Mouse (Mus musculus): ENCODE results near the gene Ralgps1. TPM values are rescaled to one million over a fixed set of nuclear protein-coding genes. Genes with fewer than 3 reads are reported as not detected.

Gene Ralgps1
- polyA plus RNA-seq (2012; ENCODE audit: insufficient read depth, insufficient read length, missing spikeins): 1.1 and 1.5 TPM in 2 replicates

GRCm38 (mm10) chr2:33370777-33371647 lies at the start of gene Ralgps1:
TSS of gene Ralgps1 (minus strand) at chr2:33371486.
- peak within 1 kb of the TSS; percentile 29; the same call in 1 of the 2 replicates for H3K27ac ChIP-seq (replicated peaks; ENCODE audit: low read depth, low read length)
- peak within 1 kb of the TSS; percentile 71 for H3K4me3 ChIP-seq (ENCODE audit: insufficient read depth, low read depth, low read length)
- H3K4me1 ChIP-seq (ENCODE audit: control insufficient read depth, insufficient read depth, insufficient read length, low read length): peaks cover 4% of the 10 kb centered on the region; the same call in 1 of the 2 replicates

DNA sequence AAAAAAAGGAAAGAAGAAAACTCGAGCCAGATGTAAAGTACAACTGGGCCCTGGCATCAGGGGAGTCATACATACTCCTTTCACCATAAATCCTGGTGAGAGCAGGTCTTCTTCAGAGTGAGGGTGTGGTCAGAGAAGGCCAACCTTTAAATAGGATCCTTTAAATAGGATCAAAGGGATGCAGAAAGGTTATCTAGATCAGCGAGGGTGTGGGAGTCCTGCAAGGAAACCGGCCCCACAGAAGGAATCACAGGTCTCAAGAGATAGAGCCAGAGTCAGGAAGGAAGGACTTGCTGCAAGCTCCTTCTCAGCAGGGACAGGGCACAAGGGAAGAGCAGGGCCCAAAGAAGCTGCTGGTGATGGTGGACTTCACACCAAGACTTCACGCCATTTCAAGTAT lies 46.2 kb upstream of the Ralgps1 start:
- no peaks in the 10 kb centered on the region for H3K4me1 ChIP-seq (ENCODE audit: control insufficient read depth, insufficient read depth, insufficient read length, low read length)
- H3K27ac ChIP-seq (replicated peaks; ENCODE audit: low read depth, low read length): no peak overlapping the region
- no peak overlapping the region for H3K4me3 ChIP-seq (ENCODE audit: insufficient read depth, low read depth, low read length)

DNA sequence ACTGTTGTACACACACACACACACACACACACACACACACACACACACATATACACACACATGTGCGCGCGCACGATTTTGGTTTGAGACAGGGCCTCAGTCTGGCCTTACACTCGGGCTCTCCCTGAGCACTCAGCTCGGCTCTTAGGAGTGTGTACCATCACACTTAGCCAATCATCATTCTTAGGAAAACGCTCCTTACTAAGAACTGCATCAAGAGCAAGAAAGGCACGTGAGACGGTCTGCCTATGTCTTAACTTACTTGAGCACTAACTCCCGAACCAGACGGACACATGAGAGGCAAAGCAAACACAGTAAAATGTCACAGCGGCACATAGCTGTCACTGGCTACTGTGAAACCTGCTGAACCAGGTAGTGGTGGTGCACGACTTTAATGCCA lies 42.7 kb upstream of the Ralgps1 start:
- H3K27ac ChIP-seq (replicated peaks; ENCODE audit: low read depth, low read length): no peak overlapping the region
- H3K4me3 ChIP-seq (ENCODE audit: insufficient read depth, low read depth, low read length): no peak overlapping the region
- no peaks in the 10 kb centered on the region for H3K4me1 ChIP-seq (ENCODE audit: control insufficient read depth, insufficient read depth, insufficient read length, low read length)

DNA sequence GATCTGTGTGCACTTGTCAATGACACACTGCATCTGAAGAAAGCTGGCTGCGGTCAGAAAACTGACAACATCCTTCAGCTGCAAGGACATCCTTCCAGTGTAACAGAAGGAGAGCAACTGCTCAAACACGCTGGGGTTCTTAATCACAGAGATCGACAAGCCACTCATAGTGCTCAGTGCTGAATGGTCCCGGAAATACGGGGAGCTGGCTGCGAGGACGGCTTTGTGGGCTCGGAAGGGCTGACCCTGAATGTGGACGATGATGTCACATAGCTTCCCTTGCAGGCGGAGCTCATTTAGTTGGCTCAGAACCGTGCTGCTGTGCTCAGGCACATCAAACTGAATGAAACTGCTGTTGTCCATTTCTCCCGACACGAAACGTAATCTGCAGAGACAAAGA lies 40.8 kb upstream of the Ralgps1 start:
- no peak overlapping the region for H3K27ac ChIP-seq (replicated peaks; ENCODE audit: low read depth, low read length)
- H3K4me3 ChIP-seq (ENCODE audit: insufficient read depth, low read depth, low read length): no peak overlapping the region
- H3K4me1 ChIP-seq (ENCODE audit: control insufficient read depth, insufficient read depth, insufficient read length, low read length): no peaks in the 10 kb centered on the region

- no peak overlapping the region for H3K4me3 ChIP-seq (ENCODE audit: insufficient read depth, low read depth, low read length)
- no peak overlapping the region for H3K27ac ChIP-seq (replicated peaks; ENCODE audit: low read depth, low read length)
- no peaks in the 10 kb centered on the region; the same call in 1 of the 2 replicates for H3K4me1 ChIP-seq (ENCODE audit: control insufficient read depth, insufficient read depth, insufficient read length, low read length)
Observed at GRCm38 (mm10) chr2:33403511-33404003, 32.3 kb upstream of the Ralgps1 start.

DNA sequence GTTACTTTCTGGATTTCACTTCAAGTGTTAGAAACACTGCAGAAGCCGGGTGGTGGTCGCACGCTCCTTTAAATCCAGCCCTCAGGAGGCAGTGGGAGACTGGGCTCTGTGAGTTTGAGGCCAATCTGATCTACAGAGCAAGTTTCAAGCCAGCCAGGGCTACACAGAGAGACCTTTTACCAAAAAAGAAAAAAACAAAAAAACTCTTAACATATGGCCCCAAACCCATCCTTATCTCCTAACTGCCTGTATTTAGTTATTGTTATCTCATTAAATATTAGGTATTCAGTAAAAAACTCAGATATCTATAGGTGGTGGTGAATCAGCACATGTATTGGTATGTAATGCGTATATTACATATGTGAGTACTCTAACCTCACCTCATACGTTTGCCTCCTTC lies 31.4 kb upstream of the Ralgps1 start:
- H3K4me3 ChIP-seq (ENCODE audit: insufficient read depth, low read depth, low read length): no peak overlapping the region
- no peaks in the 10 kb centered on the region; the same call in 1 of the 2 replicates for H3K4me1 ChIP-seq (ENCODE audit: control insufficient read depth, insufficient read depth, insufficient read length, low read length)
- no peak overlapping the region for H3K27ac ChIP-seq (replicated peaks; ENCODE audit: low read depth, low read length)

DNA sequence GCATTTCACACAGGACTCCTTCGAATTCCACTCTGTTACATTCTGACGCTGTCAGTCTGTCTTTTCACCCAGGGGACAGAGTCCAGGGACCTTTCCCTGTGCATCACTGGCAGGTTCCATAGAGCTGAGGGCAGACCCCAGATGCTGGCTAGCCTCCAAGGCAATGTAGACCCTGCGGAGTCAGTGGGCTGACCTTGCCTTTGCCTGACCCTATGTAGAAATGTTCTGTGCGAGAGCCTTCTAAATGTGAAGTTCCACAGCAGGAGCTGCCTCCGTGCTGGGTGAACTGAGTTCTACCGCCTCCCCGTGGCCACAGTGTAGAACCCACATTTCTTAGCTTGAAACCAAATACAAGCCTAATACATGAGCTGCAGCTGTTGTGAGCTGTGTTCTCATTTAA lies 30.9 kb upstream of the Ralgps1 start:
- H3K27ac ChIP-seq (replicated peaks; ENCODE audit: low read depth, low read length): no peak overlapping the region
- H3K4me3 ChIP-seq (ENCODE audit: insufficient read depth, low read depth, low read length): no peak overlapping the region
- no peaks in the 10 kb centered on the region; the same call in 1 of the 2 replicates for H3K4me1 ChIP-seq (ENCODE audit: control insufficient read depth, insufficient read depth, insufficient read length, low read length)

GRCm38 (mm10) chr2:33401217-33401616 lies 29.9 kb upstream of the Ralgps1 start:
- Histone ChIP-seq H3K27ac (replicated peaks; ENCODE audit: low read depth, low read length) (no peak overlapping the region), H3K4me3 (ENCODE audit: insufficient read depth, low read depth, low read length) (no peak overlapping the region), H3K4me1 (ENCODE audit: control insufficient read depth, insufficient read depth, insufficient read length, low read length) (no peaks in the 10 kb centered on the region)

- H3K4me1 ChIP-seq (ENCODE audit: control insufficient read depth, insufficient read depth, insufficient read length, low read length): no peaks in the 10 kb centered on the region
- no peak overlapping the region for H3K4me3 ChIP-seq (ENCODE audit: insufficient read depth, low read depth, low read length)
- H3K27ac ChIP-seq (replicated peaks; ENCODE audit: low read depth, low read length): no peak overlapping the region
Observed at GRCm38 (mm10) chr2:33400541-33400940, 29.3 kb upstream of the Ralgps1 start.

DNA sequence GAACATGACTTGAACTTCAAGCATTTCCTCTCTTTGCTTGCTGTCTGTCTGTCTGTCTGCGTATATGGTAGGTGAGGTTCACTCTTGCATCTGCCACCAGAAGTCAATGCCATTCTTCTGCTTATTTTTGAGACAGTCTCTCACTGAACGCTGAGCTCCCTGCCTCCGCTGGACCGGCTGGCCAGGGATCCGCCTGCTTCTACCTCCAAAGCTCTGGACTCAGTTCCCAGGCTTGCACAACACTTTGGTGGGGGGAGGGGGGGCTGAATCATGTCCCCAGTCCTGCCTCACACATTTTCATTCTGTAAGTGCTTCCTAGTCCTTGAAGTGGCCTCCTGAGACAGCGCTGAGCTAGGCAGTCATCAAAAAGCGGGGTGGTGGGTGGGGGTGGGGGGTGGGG lies 27.8 kb upstream of the Ralgps1 start:
- no peak overlapping the region for H3K4me3 ChIP-seq (ENCODE audit: insufficient read depth, low read depth, low read length)

DNA sequence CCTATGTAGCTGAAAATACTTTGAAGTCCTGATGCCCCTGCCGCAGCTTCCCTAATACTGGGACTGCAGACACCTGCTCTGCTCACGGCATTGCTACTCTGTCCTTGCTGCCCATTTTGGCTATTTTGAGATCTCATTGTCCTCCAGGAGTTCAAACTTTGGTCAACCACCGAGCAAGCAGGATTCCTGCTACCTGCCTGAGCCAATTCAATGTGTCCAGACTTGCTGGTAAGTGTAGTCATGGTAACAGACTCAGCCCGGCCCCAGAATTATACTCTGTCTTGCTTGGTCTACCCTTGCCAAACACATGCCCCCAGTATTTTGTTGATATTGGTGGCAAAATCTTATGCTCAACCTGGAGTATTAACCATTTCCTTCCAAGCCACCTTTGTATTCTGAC lies 25.8 kb upstream of the Ralgps1 start:
- Histone ChIP-seq H3K27ac (replicated peaks; ENCODE audit: low read depth, low read length) (no peak overlapping the region), H3K4me1 (ENCODE audit: control insufficient read depth, insufficient read depth, insufficient read length, low read length) (no peaks in the 10 kb centered on the region), H3K4me3 (ENCODE audit: insufficient read depth, low read depth, low read length) (no peak overlapping the region)

More for the DNA sequence above, 27.8 kb upstream of the Ralgps1 start:
- Histone ChIP-seq H3K27ac (replicated peaks; ENCODE audit: low read depth, low read length) (no peak overlapping the region), H3K4me1 (ENCODE audit: control insufficient read depth, insufficient read depth, insufficient read length, low read length) (no peaks in the 10 kb centered on the region)

DNA sequence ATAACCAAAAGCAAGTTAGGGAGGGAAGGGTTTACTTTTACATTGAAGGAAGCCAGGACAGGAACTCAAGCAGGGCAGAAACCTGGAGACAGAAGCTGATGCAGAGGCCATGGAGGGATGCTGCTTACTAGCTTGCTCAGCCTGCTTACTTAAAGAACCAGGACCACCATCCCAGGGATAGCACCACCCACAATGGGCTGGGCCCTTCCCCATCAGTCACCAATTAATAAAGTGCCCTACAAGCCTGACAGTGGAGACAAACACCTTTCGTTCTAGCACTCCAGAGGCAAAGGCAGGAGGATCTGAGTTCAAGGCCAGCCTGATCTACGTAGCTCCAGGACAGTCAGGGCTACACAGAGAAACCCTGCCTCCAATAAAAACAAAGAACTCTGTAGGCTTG lies 23.8 kb upstream of the Ralgps1 start:
- no peaks in the 10 kb centered on the region for H3K4me1 ChIP-seq (ENCODE audit: control insufficient read depth, insufficient read depth, insufficient read length, low read length)
- H3K4me3 ChIP-seq (ENCODE audit: insufficient read depth, low read depth, low read length): no peak overlapping the region
- no peak overlapping the region for H3K27ac ChIP-seq (replicated peaks; ENCODE audit: low read depth, low read length)

- H3K4me3 ChIP-seq (ENCODE audit: insufficient read depth, low read depth, low read length): no peak overlapping the region
- no peaks in the 10 kb centered on the region for H3K4me1 ChIP-seq (ENCODE audit: control insufficient read depth, insufficient read depth, insufficient read length, low read length)
- no peak overlapping the region for H3K27ac ChIP-seq (replicated peaks; ENCODE audit: low read depth, low read length)
Observed at GRCm38 (mm10) chr2:33393951-33394635, 22.8 kb upstream of the Ralgps1 start.

- no peak overlapping the region for H3K27ac ChIP-seq (replicated peaks; ENCODE audit: low read depth, low read length)
- H3K4me3 ChIP-seq (ENCODE audit: insufficient read depth, low read depth, low read length): no peak overlapping the region
- no peaks in the 10 kb centered on the region for H3K4me1 ChIP-seq (ENCODE audit: control insufficient read depth, insufficient read depth, insufficient read length, low read length)
Observed at GRCm38 (mm10) chr2:33393021-33393420, 21.7 kb upstream of the Ralgps1 start.

DNA sequence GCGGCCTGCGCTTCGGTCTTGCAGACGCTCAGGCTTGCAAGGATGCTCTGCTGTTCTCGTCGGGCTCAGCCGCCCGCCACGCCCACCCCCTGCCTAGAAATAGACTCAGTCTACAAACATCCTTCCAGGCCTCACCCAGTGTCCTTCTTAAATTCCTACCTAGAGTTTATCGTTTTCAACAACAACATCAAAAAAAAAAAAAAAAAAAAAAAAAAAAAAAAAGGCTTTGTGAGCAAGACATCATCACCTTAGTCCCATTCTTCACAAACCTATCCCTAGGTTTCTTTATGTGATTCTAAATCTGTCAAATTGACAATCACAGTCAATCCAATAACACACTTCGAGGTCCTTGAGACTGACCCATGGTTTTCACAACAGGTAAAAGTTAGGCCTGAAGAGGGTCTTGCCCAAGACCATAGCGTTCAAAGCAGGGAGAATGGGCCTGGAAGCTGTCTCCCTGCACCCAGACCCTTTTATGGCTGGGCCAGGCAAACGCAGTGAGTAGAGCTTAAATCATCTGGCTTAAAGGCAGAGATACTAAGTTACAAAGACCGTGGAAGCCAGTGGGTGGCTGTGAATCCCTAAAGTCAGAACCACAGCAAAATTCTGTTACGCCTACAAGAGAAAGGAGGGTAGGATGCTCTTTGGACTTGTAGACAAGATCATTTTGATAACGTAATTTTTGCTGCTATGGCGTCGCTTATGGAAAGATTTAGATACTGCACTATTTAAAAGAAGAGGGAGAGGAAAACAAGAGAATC lies 542 bp upstream of the Ralgps1 start:
- Histone ChIP-seq H3K27ac (replicated peaks; ENCODE audit: low read depth, low read length) (no peak overlapping the region), H3K4me3 (ENCODE audit: insufficient read depth, low read depth, low read length) (peak overlapping the region; percentile 52), H3K4me1 (ENCODE audit: control insufficient read depth, insufficient read depth, insufficient read length, low read length) (peaks cover 4% of the 10 kb centered on the region; the same call in 1 of the 2 replicates)

Measured in brown adipose tissue, adult 24 weeks (tissue).